8 mouse cellular contexts compared by ENCODE assay signal in genomic region chr5:30920621-30921020, GRCm38 (mm10). TPM values are rescaled to one million over a fixed set of nuclear protein-coding genes. Genes with fewer than 3 reads are reported as not detected.
DNase-seq lines count a peak whose midpoint lies in the region; ATAC-seq and TF ChIP-seq lines count a peak whose summit lies in the region.

No protein-coding gene starts in this region.

- no peaks in the 10 kb centered on the region for H3K27me3 ChIP-seq in embryonic facial prominence, embryonic 12.5 days
- no peaks in the 10 kb centered on the region for H3K27me3 ChIP-seq in kidney, adult 2 months (replicated peaks; ENCODE audit: control insufficient read depth, insufficient read depth, low read length)
- H3K27me3 ChIP-seq in midbrain, embryonic 12.5 days, result peaks cover 35% of the 10 kb centered on the region

- H3K4me1 ChIP-seq in embryonic facial prominence, embryonic 12.5 days, result peaks cover 31% of the 10 kb centered on the region
- peaks cover 13% of the 10 kb centered on the region; the same call in 1 of the 2 replicates for H3K4me1 ChIP-seq in kidney, adult 2 months (ENCODE audit: control insufficient read depth, insufficient read depth, low read length)
- H3K4me1 ChIP-seq in midbrain, embryonic 12.5 days, result peaks cover 27% of the 10 kb centered on the region

- no peak overlapping the region for H3K9ac ChIP-seq in embryonic facial prominence, embryonic 12.5 days
- no peak overlapping the region for H3K9ac ChIP-seq in midbrain, embryonic 12.5 days (replicated peaks)

- peak overlapping the region; percentile 73; the same call in 1 of the 2 replicates for H3K4me2 ChIP-seq in embryonic facial prominence, embryonic 12.5 days (replicated peaks)
- H3K4me2 ChIP-seq in midbrain, embryonic 12.5 days (replicated peaks), result peak overlapping the region; percentile 70; the same call in 1 of the 2 replicates

- H3K36me3 ChIP-seq in embryonic facial prominence, embryonic 12.5 days, result peaks cover 44% of the 10 kb centered on the region
- H3K36me3 ChIP-seq in kidney, adult 2 months (ENCODE audit: control insufficient read depth, insufficient read depth, low read length), result no peaks in the 10 kb centered on the region
- 0 out of 2 replicates have a peak, but pooled peaks cover 2% of the 10 kb centered on the region for H3K36me3 ChIP-seq in midbrain, embryonic 12.5 days

- no peaks in the 10 kb centered on the region for H3K9me3 ChIP-seq in embryonic facial prominence, embryonic 12.5 days
- no peaks in the 10 kb centered on the region for H3K9me3 ChIP-seq in midbrain, embryonic 12.5 days

- H3K27ac ChIP-seq in embryonic facial prominence, embryonic 12.5 days, result peak overlapping the region; percentile 87; the same call in 1 of the 2 replicates
- H3K27ac ChIP-seq in kidney, adult 2 months (ENCODE audit: insufficient read depth, low read depth, low read length), result 0 out of 2 replicates have a peak overlapping the region, but pooled peaks have one; percentile 3
- H3K27ac ChIP-seq in midbrain, embryonic 12.5 days (replicated peaks), result no peak overlapping the region

- no peak for ATAC-seq in embryonic facial prominence, embryonic 12.5 days (ENCODE audit: insufficient number of reproducible peaks, insufficient read depth, low FRiP score, low TSS enrichment)
- peak; percentile 5; the same call in 1 of the 2 replicates for ATAC-seq in midbrain, embryonic 12.5 days (ENCODE audit: low FRiP score, low read depth)
- ATAC-seq in inflammation-experienced regulatory T-cells, adult 6 months, result no peak

- no peak overlapping the region for H3K4me3 ChIP-seq in embryonic facial prominence, embryonic 12.5 days
- peak overlapping the region; percentile 1; the same call in 1 of the 2 replicates for H3K4me3 ChIP-seq in kidney, adult 2 months (ENCODE audit: insufficient read depth, low read depth, low read length)
- no peak overlapping the region for H3K4me3 ChIP-seq in midbrain, embryonic 12.5 days

- DNase-seq in embryo, embryonic 11 days, result peak; percentile 10
- DNase-seq in embryo, embryonic 10.5 days (ENCODE audit: low spot score), result no peak
- DNase-seq in kidney, adult 2 months, result peak; percentile 68
- DNase-seq in natural killer cell, adult 2 months (ENCODE audit: low spot score in 2 of 2), result no peak
- no peak for DNase-seq in left cerebral cortex, adult 9 months (ENCODE audit: low spot score in 2 of 2)

- TF ChIP-seq CTCF in kidney, adult 2 months (conservative IDR thresholded peaks at IDR 0.05; ENCODE audit: insufficient read depth, insufficient read length, low read depth, low read length), result no peak

- TF ChIP-seq POLR2A in kidney, adult 2 months (IDR thresholded peaks at IDR 0.05; ENCODE audit: low read depth, low read length), result no peak

- 68% methylated on average over 19 of the region's 19 CpGs for WGBS in embryonic facial prominence, embryonic 12.5 days
- 57% methylated on average over 19 of the region's 19 CpGs for WGBS in kidney, adult 2 months
- WGBS in midbrain, embryonic 12.5 days, result 68% methylated on average over 19 of the region's 19 CpGs

RNA-seq across cellular contexts. Expression of gene Khk, which starts 0.6 kb away (rescaled TPM):
- polyA plus RNA-seq in embryonic facial prominence, embryonic 12.5 days (2016; fragmentation: Nextera tagmentation; extraction: Ambion mirVana), result 13.7 and 14.2 TPM in 2 replicates
- polyA plus RNA-seq in kidney, adult 2 months (2012; rRNA removed), result 1,147 and 1,266 TPM in 2 replicates
- polyA plus RNA-seq in midbrain, embryonic 12.5 days (2016; fragmentation: Nextera tagmentation; extraction: Ambion mirVana), result 5.6 TPM in 2 replicates
- 10 to 100 TPM; 10.8 to 26.3 (median 24.3) TPM for polyA plus RNA-seq in inflammation-experienced regulatory T-cells, adult 6 months (2017; shearing (Covaris generic))

RNA-seq across cellular contexts. Expression of gene Emilin1, which starts 7.4 kb away (rescaled TPM):
- 248 and 252 TPM in 2 replicates for polyA plus RNA-seq in embryonic facial prominence, embryonic 12.5 days (2016; fragmentation: Nextera tagmentation; extraction: Ambion mirVana)
- polyA plus RNA-seq in kidney, adult 2 months (2012; rRNA removed), result 55.6 and 63.8 TPM in 2 replicates
- polyA plus RNA-seq in midbrain, embryonic 12.5 days (2016; fragmentation: Nextera tagmentation; extraction: Ambion mirVana), result 49.8 and 79.9 TPM in 2 replicates
- under 1 TPM in 1 of 3 experiments, not detected in 2; 0.84 TPM for polyA plus RNA-seq in inflammation-experienced regulatory T-cells, adult 6 months (2017; shearing (Covaris generic))

RNA-seq across cellular contexts. Expression of gene Ost4, which starts 13.0 kb away (rescaled TPM):
- 346 and 376 TPM in 2 replicates for polyA plus RNA-seq in embryonic facial prominence, embryonic 12.5 days (2016; fragmentation: Nextera tagmentation; extraction: Ambion mirVana)
- polyA plus RNA-seq in kidney, adult 2 months (2012; rRNA removed), result 377 and 422 TPM in 2 replicates
- polyA plus RNA-seq in midbrain, embryonic 12.5 days (2016; fragmentation: Nextera tagmentation; extraction: Ambion mirVana), result 298 and 304 TPM in 2 replicates
- 100 to 1,000 TPM; 283 to 295 (median 294) TPM for polyA plus RNA-seq in inflammation-experienced regulatory T-cells, adult 6 months (2017; shearing (Covaris generic))

RNA-seq across cellular contexts. Expression of gene Cgref1, which starts 24.8 kb away (rescaled TPM):
- 4.5 and 5.7 TPM in 2 replicates for polyA plus RNA-seq in embryonic facial prominence, embryonic 12.5 days (2016; fragmentation: Nextera tagmentation; extraction: Ambion mirVana)
- 387 and 411 TPM in 2 replicates for polyA plus RNA-seq in kidney, adult 2 months (2012; rRNA removed)
- 7.8 and 9.0 TPM in 2 replicates for polyA plus RNA-seq in midbrain, embryonic 12.5 days (2016; fragmentation: Nextera tagmentation; extraction: Ambion mirVana)
- polyA plus RNA-seq in inflammation-experienced regulatory T-cells, adult 6 months (2017; shearing (Covaris generic)), result not detected

RNA-seq across cellular contexts. Expression of gene Agbl5, which starts 32.1 kb away (rescaled TPM):
- 31.9 and 34.1 TPM in 2 replicates for polyA plus RNA-seq in embryonic facial prominence, embryonic 12.5 days (2016; fragmentation: Nextera tagmentation; extraction: Ambion mirVana)
- polyA plus RNA-seq in kidney, adult 2 months (2012; rRNA removed), result 22.6 and 24.1 TPM in 2 replicates
- polyA plus RNA-seq in midbrain, embryonic 12.5 days (2016; fragmentation: Nextera tagmentation; extraction: Ambion mirVana), result 30.6 and 32.1 TPM in 2 replicates
- 1 to 10 TPM; 2.7 to 7.0 (median 5.2) TPM for polyA plus RNA-seq in inflammation-experienced regulatory T-cells, adult 6 months (2017; shearing (Covaris generic))

Comparison
In these comparisons a context has a peak if more than half of its experiments do, and no peak if none do; other contexts are left out.
1. DNase-seq: peak in embryo, embryonic 11 days (single experiment) and kidney, adult 2 months (single experiment); none in embryo, embryonic 10.5 days (single experiment), natural killer cell, adult 2 months (0 of 2) and left cerebral cortex, adult 9 months (0 of 2).
2. RNA of gene Khk, which starts 0.6 kb away (polyA plus RNA-seq): 1,147 to 1,266 TPM in kidney, adult 2 months; 10.8 to 26.3 TPM in inflammation-experienced regulatory T-cells, adult 6 months, 13.7 to 14.2 TPM in embryonic facial prominence, embryonic 12.5 days and 5.6 TPM in midbrain, embryonic 12.5 days; every median in the first group is over 10 times any median in the second.
3. RNA of gene Emilin1, which starts 7.4 kb away (polyA plus RNA-seq): 248 to 252 TPM in embryonic facial prominence, embryonic 12.5 days, 49.8 to 79.9 TPM in midbrain, embryonic 12.5 days and 55.6 to 63.8 TPM in kidney, adult 2 months; 0.84 TPM in inflammation-experienced regulatory T-cells, adult 6 months; every median in the first group is over 10 times any median in the second.